Mouse (Mus musculus): ENCODE data around the gene Best1. TPM values are rescaled to one million over a fixed set of nuclear protein-coding genes. Genes with fewer than 3 reads are reported as not detected.

Gene Best1
- polyA plus RNA-seq (2012; ENCODE audit: insufficient read depth, insufficient read length, low replicate concordance, missing spikeins) = not detected in 2 replicates

DNA sequence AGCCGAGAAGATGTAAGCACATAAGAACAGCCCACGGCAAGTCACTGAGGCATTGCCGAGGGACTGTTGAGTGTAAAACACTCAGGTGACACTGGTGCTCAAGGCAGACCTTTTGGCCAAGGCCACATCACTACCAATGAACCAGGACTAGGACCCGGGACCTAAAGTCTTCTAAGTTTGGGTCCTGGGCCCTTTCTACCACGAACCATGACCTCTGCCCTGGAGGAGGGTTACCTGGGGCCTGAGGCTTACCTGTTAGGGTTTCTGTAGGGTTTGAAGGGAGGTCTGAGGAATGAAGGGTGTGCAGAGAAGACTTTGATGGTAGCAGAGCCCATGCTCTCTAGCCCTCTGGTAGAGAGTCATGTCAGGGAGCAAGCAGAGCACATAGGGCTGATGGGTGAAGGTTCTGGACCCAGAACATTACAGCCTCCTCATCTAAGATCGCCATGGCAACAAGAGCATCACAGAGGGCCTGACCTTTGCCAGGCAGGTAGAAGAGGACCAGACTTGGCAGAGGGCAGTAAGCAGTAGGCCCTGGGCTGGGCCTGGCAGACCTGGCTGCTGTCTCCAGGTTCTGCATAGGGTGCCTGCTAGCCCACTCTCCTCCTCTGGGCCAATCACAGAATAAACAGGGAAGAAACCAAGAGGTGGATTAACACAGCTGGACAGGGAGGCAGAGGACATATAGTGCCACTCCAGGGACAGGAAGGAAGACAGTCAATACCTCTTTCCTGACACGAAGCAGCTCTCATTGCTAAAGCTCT is at the start of gene Best1, which contains the start of gene Rab3il1:
Gene Best1 (minus strand): TSS at position 428 of the 764 bp plus-strand sequence.
Gene Rab3il1 (plus strand): TSS at position 464 of the 764 bp plus-strand sequence.
- H3K27ac ChIP-seq (ENCODE audit: insufficient read depth, low read depth, low read length) = no peak within 1 kb of the TSS
- no peaks in the 10 kb centered on the region for H3K4me1 ChIP-seq (ENCODE audit: control insufficient read depth, insufficient read depth, low read length)
- TF ChIP-seq CTCF (IDR thresholded peaks at IDR 0.05; ENCODE audit: insufficient read depth, low read depth, low read length) = no peak
- TF ChIP-seq POLR2A (IDR thresholded peaks at IDR 0.05; ENCODE audit: insufficient read depth, low read depth, low read length) = no peak
- 85% methylated on average over 7 of the region's 7 CpGs for WGBS
- no peak within 1 kb of the TSS for H3K4me3 ChIP-seq (ENCODE audit: insufficient read depth, low read depth, low read length)

- WGBS = 96% methylated on average over 2 of the region's 2 CpGs
- Histone ChIP-seq H3K4me3 (ENCODE audit: insufficient read depth, low read depth, low read length) (no peak overlapping the region), H3K4me1 (ENCODE audit: control insufficient read depth, insufficient read depth, low read length) (no peaks in the 10 kb centered on the region), H3K27ac (ENCODE audit: insufficient read depth, low read depth, low read length) (no peak overlapping the region)
- TF ChIP-seq POLR2A (IDR thresholded peaks at IDR 0.05; ENCODE audit: insufficient read depth, low read depth, low read length) (no peak), CTCF (IDR thresholded peaks at IDR 0.05; ENCODE audit: insufficient read depth, low read depth, low read length) (no peak)
Measured at GRCm38 (mm10) chr19:10050438-10050837, 49.0 kb upstream of the Best1 start.

GRCm38 (mm10) chr19:10049533-10049932 is 48.1 kb upstream of the Best1 start:
- Histone ChIP-seq H3K4me1 (ENCODE audit: control insufficient read depth, insufficient read depth, low read length) (no peaks in the 10 kb centered on the region), H3K4me3 (ENCODE audit: insufficient read depth, low read depth, low read length) (no peak overlapping the region), H3K27ac (ENCODE audit: insufficient read depth, low read depth, low read length) (no peak overlapping the region)
- TF ChIP-seq CTCF (IDR thresholded peaks at IDR 0.05; ENCODE audit: insufficient read depth, low read depth, low read length) = no peak
- no peak for TF ChIP-seq POLR2A (IDR thresholded peaks at IDR 0.05; ENCODE audit: insufficient read depth, low read depth, low read length)

- Histone ChIP-seq H3K4me1 (ENCODE audit: control insufficient read depth, insufficient read depth, low read length) (peaks cover 6% of the 10 kb centered on the region), H3K4me3 (ENCODE audit: insufficient read depth, low read depth, low read length) (no peak overlapping the region), H3K27ac (ENCODE audit: insufficient read depth, low read depth, low read length) (no peak overlapping the region)
- WGBS = 76% methylated on average over 3 of the region's 3 CpGs
- TF ChIP-seq CTCF (IDR thresholded peaks at IDR 0.05; ENCODE audit: insufficient read depth, low read depth, low read length) = no peak
- TF ChIP-seq POLR2A (IDR thresholded peaks at IDR 0.05; ENCODE audit: insufficient read depth, low read depth, low read length) = no peak
Measured at GRCm38 (mm10) chr19:10046983-10047382, 45.5 kb upstream of the Best1 start.

DNA sequence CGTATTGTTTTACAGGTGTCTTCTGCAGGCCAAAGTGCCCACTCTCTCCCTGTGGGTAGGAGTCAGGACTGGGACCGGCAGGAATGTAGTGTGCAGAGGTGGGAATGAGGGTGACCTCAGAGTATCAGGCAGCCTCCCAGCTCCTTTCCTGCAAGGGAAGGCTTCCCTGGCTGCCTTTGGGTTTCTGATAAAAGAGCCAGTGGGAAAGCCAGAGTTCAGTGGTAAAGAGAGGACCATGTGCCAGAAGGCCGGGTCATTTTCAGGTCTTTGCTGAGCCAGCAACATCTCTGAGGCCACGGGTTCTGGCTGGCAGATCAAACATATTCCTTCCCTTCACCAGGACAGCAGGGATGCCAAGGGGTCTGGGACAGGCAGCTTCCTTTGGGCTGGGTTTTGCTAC is 44.9 kb upstream of the Best1 start:
- peaks cover 10% of the 10 kb centered on the region for H3K4me1 ChIP-seq (ENCODE audit: control insufficient read depth, insufficient read depth, low read length)
- H3K27ac ChIP-seq (ENCODE audit: insufficient read depth, low read depth, low read length) = no peak overlapping the region
- WGBS = 55% methylated on average over 4 of the region's 4 CpGs
- TF ChIP-seq POLR2A (IDR thresholded peaks at IDR 0.05; ENCODE audit: insufficient read depth, low read depth, low read length) (no peak), CTCF (IDR thresholded peaks at IDR 0.05; ENCODE audit: insufficient read depth, low read depth, low read length) (no peak)
- no peak overlapping the region for H3K4me3 ChIP-seq (ENCODE audit: insufficient read depth, low read depth, low read length)

DNA sequence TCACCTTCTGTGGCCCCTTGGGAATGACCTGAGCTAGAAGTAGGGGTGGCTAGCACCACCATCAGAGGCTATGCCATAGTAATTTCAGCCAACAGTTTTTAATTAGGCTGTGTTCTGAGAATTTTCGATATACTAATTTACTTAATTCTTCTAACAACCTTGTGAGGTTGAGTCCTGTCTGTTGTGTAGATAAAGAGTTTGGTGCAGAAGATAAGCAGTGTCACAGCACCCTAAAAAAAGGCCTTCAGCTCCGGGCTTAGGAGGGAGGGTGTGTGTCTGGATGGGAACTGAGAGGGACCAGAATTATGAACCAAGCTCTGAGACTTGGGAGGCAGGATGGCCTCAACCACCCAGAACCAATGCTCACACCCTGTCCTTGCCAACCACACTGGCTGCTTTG is 44.3 kb upstream of the Best1 start:
- peaks cover 14% of the 10 kb centered on the region for H3K4me1 ChIP-seq (ENCODE audit: control insufficient read depth, insufficient read depth, low read length)
- WGBS = 69% methylated on average over 2 of the region's 2 CpGs
- TF ChIP-seq POLR2A (IDR thresholded peaks at IDR 0.05; ENCODE audit: insufficient read depth, low read depth, low read length) (no peak), CTCF (IDR thresholded peaks at IDR 0.05; ENCODE audit: insufficient read depth, low read depth, low read length) (no peak)

DNA sequence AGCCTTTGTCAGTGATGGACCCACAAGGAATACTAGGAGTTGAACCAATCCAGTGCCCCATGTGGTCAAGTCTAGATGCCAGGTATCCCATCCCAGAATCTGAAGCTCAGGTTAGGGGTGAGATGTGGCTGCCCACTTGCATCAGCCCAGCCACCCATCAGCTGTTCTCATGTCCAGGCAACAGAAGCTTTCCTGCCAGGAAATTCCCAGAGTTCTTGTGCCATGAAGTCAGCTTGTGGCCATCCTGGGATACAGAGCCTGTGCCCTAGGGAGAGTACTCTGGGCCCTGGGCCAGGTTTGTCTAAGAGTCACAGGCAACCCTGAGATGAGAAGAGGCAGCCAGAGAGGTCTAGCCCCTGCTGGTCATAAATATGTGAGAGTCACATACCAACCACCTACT is 42.2 kb upstream of the Best1 start:
- TF ChIP-seq POLR2A (IDR thresholded peaks at IDR 0.05; ENCODE audit: insufficient read depth, low read depth, low read length) (no peak), CTCF (IDR thresholded peaks at IDR 0.05; ENCODE audit: insufficient read depth, low read depth, low read length) (no peak)
- H3K4me1 ChIP-seq (ENCODE audit: control insufficient read depth, insufficient read depth, low read length) = peaks cover 18% of the 10 kb centered on the region
- no peak overlapping the region for H3K4me3 ChIP-seq (ENCODE audit: insufficient read depth, low read depth, low read length)
- H3K27ac ChIP-seq (ENCODE audit: insufficient read depth, low read depth, low read length) = no peak overlapping the region

More for the DNA sequence above, 44.3 kb upstream of the Best1 start:
- Histone ChIP-seq H3K27ac (ENCODE audit: insufficient read depth, low read depth, low read length) (no peak overlapping the region), H3K4me3 (ENCODE audit: insufficient read depth, low read depth, low read length) (no peak overlapping the region)

GRCm38 (mm10) chr19:10042816-10043215 is 41.4 kb upstream of the Best1 start:
- Histone ChIP-seq H3K27ac (ENCODE audit: insufficient read depth, low read depth, low read length) (no peak overlapping the region), H3K4me1 (ENCODE audit: control insufficient read depth, insufficient read depth, low read length) (peaks cover 18% of the 10 kb centered on the region), H3K4me3 (ENCODE audit: insufficient read depth, low read depth, low read length) (no peak overlapping the region)
- 86% methylated on average over 4 of the region's 4 CpGs for whole genome bisulfite sequencing
- no peak for TF ChIP-seq CTCF (IDR thresholded peaks at IDR 0.05; ENCODE audit: insufficient read depth, low read depth, low read length)
- no peak for TF ChIP-seq POLR2A (IDR thresholded peaks at IDR 0.05; ENCODE audit: insufficient read depth, low read depth, low read length)

DNA sequence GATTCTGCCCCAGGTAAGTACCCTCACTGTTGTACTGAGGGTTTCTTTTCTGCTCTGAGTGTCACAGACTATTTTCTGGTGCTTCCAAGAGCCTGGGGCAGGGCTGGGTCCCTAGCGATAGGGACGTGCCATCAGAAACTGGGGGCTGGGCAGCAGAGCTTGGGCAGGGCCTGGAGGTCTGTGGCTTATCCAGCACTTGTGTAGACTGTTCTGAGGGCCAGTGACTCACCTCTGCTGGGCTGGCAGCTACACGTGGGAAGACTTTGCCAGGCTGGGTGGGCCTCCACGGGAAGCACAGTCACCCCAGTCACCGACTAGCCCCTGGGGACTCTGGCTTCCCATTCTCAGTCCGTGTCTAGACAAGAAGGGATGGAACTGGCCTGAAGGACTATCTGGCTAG is 40.8 kb upstream of the Best1 start:
- H3K4me1 ChIP-seq (ENCODE audit: control insufficient read depth, insufficient read depth, low read length) = peaks cover 18% of the 10 kb centered on the region
- H3K27ac ChIP-seq (ENCODE audit: insufficient read depth, low read depth, low read length) = no peak overlapping the region
- TF ChIP-seq CTCF (IDR thresholded peaks at IDR 0.05; ENCODE audit: insufficient read depth, low read depth, low read length) (no peak), POLR2A (IDR thresholded peaks at IDR 0.05; ENCODE audit: insufficient read depth, low read depth, low read length) (no peak)
- 41% methylated on average over 6 of the region's 6 CpGs for WGBS
- peak overlapping the region; percentile 76 for H3K4me3 ChIP-seq (ENCODE audit: insufficient read depth, low read depth, low read length)
